Mouse (Mus musculus) bone marrow macrophage, adult 2 months (primary cell): ENCODE measurements around the gene 4930432K21Rik.

ENCODE experiments used
- CTCF ChIP-seq: IDR thresholded peaks from 2 replicates; pipeline ENCODE4 v1.5.1; 2012; ENCODE audit warnings: low read depth, mild to moderate bottlenecking, low read length, moderate library complexity
- POLR2A ChIP-seq: IDR thresholded peaks from 2 replicates; pipeline ENCODE4 v1.6.1; 2012; ENCODE audit warnings: mild to moderate bottlenecking, low read depth, low read length, borderline replicate concordance

DNA sequence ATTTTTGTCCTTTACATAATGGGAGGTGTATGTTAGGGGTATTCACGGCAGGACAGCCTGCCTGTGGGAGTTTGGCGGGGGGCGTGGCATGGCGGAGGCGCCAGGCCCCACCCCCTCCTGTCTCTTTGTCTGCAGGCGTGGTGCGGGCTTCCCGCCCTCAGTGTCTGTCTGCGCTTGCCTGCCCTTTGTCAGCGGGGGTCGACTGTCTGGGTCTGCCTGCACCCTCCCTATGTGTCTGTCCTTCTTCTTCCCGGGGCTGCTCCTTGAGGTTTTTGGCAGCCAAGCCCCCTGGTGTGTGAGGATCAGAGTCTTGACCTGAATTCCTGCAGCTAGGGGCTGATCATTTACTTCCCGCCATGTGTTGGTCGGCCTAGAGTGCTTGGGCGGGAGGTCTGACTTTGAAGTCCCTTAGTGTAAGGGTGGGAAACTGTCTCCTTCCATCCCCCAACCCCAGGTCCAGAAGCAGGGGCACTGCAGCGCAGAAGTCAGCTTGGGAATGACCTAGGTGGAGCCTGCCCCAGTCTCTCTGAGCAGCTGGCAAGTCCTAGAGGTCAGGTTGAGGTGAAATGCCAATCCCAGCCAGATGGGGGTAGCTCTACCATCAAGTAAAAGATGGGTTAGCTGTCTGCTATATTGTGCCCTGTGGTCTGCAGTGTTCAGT is 32.8 kb downstream of the 4930432K21Rik start:
- no peak for TF ChIP-seq POLR2A
- TF ChIP-seq CTCF: no peak
